Comparison of ENCODE assay signal across 20 mouse cellular contexts in genomic region chr3:145624786-145625185, GRCm38 (mm10). TPM values are rescaled to one million over a fixed set of nuclear protein-coding genes. Genes with fewer than 3 reads are reported as not detected.
DNase-seq lines count a peak whose midpoint lies in the region; ATAC-seq and TF ChIP-seq lines count a peak whose summit lies in the region.
"Had no signal": no experiment of that assay in that cellular context is flagged by ENCODE, and none has a peak within 500 bp of the region (broad histone marks: within the 10 kb centered on the region; RNA-seq: fewer than 3 reads in every experiment).

No protein-coding gene starts in this region.

- H3K79me2 ChIP-seq in liver, adult 2 months (ENCODE audit: control insufficient read depth, insufficient read depth, low read length): no peaks in the 10 kb centered on the region

- no peaks in the 10 kb centered on the region for H3K9me3 ChIP-seq in heart, embryonic 12.5 days (replicated peaks)
- H3K9me3 ChIP-seq: embryonic facial prominence, embryonic 12.5 days; heart, embryonic 13.5 days; hindbrain, embryonic 15.5 days; kidney, embryonic 15.5 days had no signal

- TF ChIP-seq CTCF in liver, adult 2 months (IDR thresholded peaks at IDR 0.05; ENCODE audit: low read depth, low read length): no peak

- intact Hi-C loops in heart, postnatal 10 days (cut with DNase I): no loop called here
- intact Hi-C loops in left cerebral cortex, postnatal 10 days (cut with DNase I): no loop called here

- H3K27me3 ChIP-seq in heart, embryonic 12.5 days (replicated peaks): no peaks in the 10 kb centered on the region
- no peaks in the 10 kb centered on the region for H3K27me3 ChIP-seq in liver, adult 2 months (ENCODE audit: control insufficient read depth, insufficient read depth, low read length)
- H3K27me3 ChIP-seq: embryonic facial prominence, embryonic 12.5 days; heart, embryonic 13.5 days; hindbrain, embryonic 15.5 days; kidney, embryonic 15.5 days had no signal

- WGBS in heart, embryonic 12.5 days: 83% methylated on average over 4 of the region's 4 CpGs
- 32% methylated on average over 4 of the region's 4 CpGs for WGBS in liver, adult 2 months

- peak; percentile 49 for DNase-seq in adrenal gland, adult 2 months
- no peak for DNase-seq in adrenal gland, adult 18-20 months (ENCODE audit: low spot score in 2 of 2)
- DNase-seq in heart, adult 18-20 months: peak; percentile 68 to 78
- DNase-seq in liver, adult 2 months (ENCODE audit: extremely low read depth, low read depth, low spot score): peak; percentile 98
- DNase-seq in liver: no peak
- peak; percentile 62 to 71 for DNase-seq in heart, postnatal 10 days
- no peak for DNase-seq in left cerebral cortex, postnatal 10 days (ENCODE audit: extremely low spot score in 1 of 2, low spot score in 2 of 2)
- DNase-seq: cerebellum, adult 11-12 months; cerebellum, adult 9-10 months; cerebellum, postnatal 25 days; gastrocnemius, postnatal 36 days; kidney, adult 2 months had no signal

- H3K4me2 ChIP-seq in heart, embryonic 12.5 days: no peak overlapping the region
- H3K4me2 ChIP-seq: embryonic facial prominence, embryonic 12.5 days; heart, embryonic 13.5 days; hindbrain, embryonic 15.5 days; kidney, embryonic 15.5 days had no signal

- no peak overlapping the region for H3K9ac ChIP-seq in heart, embryonic 12.5 days
- H3K9ac ChIP-seq in liver, adult 2 months (ENCODE audit: low read depth, low read length): no peak overlapping the region
- H3K9ac ChIP-seq: embryonic facial prominence, embryonic 12.5 days; heart, embryonic 13.5 days; hindbrain, embryonic 15.5 days; kidney, embryonic 15.5 days had no signal

- TF ChIP-seq POLR2A in liver, adult 2 months (IDR thresholded peaks at IDR 0.05; ENCODE audit: extremely low read depth, insufficient read depth, low read length): no peak

- H3K36me3 ChIP-seq in heart, embryonic 12.5 days: no peaks in the 10 kb centered on the region
- H3K36me3 ChIP-seq in liver, adult 2 months (ENCODE audit: control insufficient read depth, insufficient read depth, low read length): no peaks in the 10 kb centered on the region
- H3K36me3 ChIP-seq: embryonic facial prominence, embryonic 12.5 days; heart, embryonic 13.5 days; hindbrain, embryonic 15.5 days; kidney, embryonic 15.5 days had no signal

- no peak for ATAC-seq in heart, embryonic 12.5 days (ENCODE audit: insufficient number of reproducible peaks, low FRiP score)
- ATAC-seq: forebrain, embryonic 14.5 days; intestine, embryonic 16.5 days had no signal

- no peak overlapping the region for H3K4me3 ChIP-seq in heart, embryonic 12.5 days
- H3K4me3 ChIP-seq in liver, adult 2 months (ENCODE audit: insufficient read depth, low read depth, low read length): no peak overlapping the region
- H3K4me3 ChIP-seq: embryonic facial prominence, embryonic 12.5 days; heart, embryonic 13.5 days; hindbrain, embryonic 15.5 days; kidney, embryonic 15.5 days had no signal

- no peak overlapping the region for H3K27ac ChIP-seq in heart, embryonic 12.5 days (ENCODE audit: poor library complexity, severe bottlenecking)
- H3K27ac ChIP-seq in liver, adult 2 months (replicated peaks; ENCODE audit: insufficient read depth, low read depth, low read length): no peak overlapping the region
- H3K27ac ChIP-seq: embryonic facial prominence, embryonic 12.5 days; heart, embryonic 13.5 days; hindbrain, embryonic 15.5 days; kidney, embryonic 15.5 days had no signal

- peaks cover 28% of the 10 kb centered on the region for H3K4me1 ChIP-seq in heart, embryonic 12.5 days (replicated peaks)
- H3K4me1 ChIP-seq in liver, adult 2 months (ENCODE audit: control insufficient read depth, insufficient read depth, low read length): peaks cover 8% of the 10 kb centered on the region

RNA-seq across cellular contexts. Expression of gene Ccn1, which starts 25.0 kb away (rescaled TPM):
- 10 to 100 TPM; 13.5 to 24.3 TPM for total RNA-seq in adrenal gland, adult 2 months (2021)
- polyA plus RNA-seq in adrenal gland, adult 2 months (2012; rRNA removed): 12.4 and 14.7 TPM in 2 replicates
- 10 to 100 TPM; 12.8 to 37.4 TPM for total RNA-seq in adrenal gland, adult 18-20 months (2021)
- 10 to 100 TPM; 77.5 to 83.7 TPM for total RNA-seq in heart, adult 18-20 months (2021)
- polyA plus RNA-seq in heart, embryonic 12.5 days (2016; fragmentation: Nextera tagmentation; extraction: Ambion mirVana): 93.5 and 100 TPM in 2 replicates
- total RNA-seq in liver, adult 2 months (2014; rRNA removed): 4.5 and 4.6 TPM in 2 replicates
- polyA plus RNA-seq in liver, adult 2 months (2012; rRNA removed): 6.0 and 7.6 TPM in 2 replicates
- total RNA-seq in heart, postnatal 10 days (2021): 10 to 100 TPM; 39.4 to 45.3 TPM
- 1 to 10 TPM; 4.6 to 8.1 TPM for total RNA-seq in left cerebral cortex, postnatal 10 days (2021)
- total RNA-seq: MEL had no signal

RNA-seq across cellular contexts. Expression of gene Znhit6, which starts 48.8 kb away (rescaled TPM):
- total RNA-seq in adrenal gland, adult 2 months (2021): 10 to 100 TPM; 15.0 to 16.0 TPM
- polyA plus RNA-seq in adrenal gland, adult 2 months (2012; rRNA removed): 0.39 and 0.58 TPM in 2 replicates
- 10 to 100 TPM; 13.0 to 17.6 TPM for total RNA-seq in adrenal gland, adult 18-20 months (2021)
- total RNA-seq in heart, adult 18-20 months (2021): 10 to 100 TPM; 12.8 to 16.0 TPM
- 26.8 and 30.5 TPM in 2 replicates for polyA plus RNA-seq in heart, embryonic 12.5 days (2016; fragmentation: Nextera tagmentation; extraction: Ambion mirVana)
- 3.9 and 4.9 TPM in 2 replicates for total RNA-seq in liver, adult 2 months (2014; rRNA removed)
- polyA plus RNA-seq in liver, adult 2 months (2012; rRNA removed): 1.6 and 1.8 TPM in 2 replicates
- 10 to 100 TPM; 14.9 to 15.4 TPM for total RNA-seq in heart, postnatal 10 days (2021)
- 10 to 100 TPM; 18.5 to 20.9 TPM for total RNA-seq in left cerebral cortex, postnatal 10 days (2021)

Comparison
In these comparisons a context has a peak if more than half of its experiments do, and no peak if none do; other contexts are left out.
1. DNase-seq: peak in adrenal gland, adult 2 months (single experiment), heart, adult 18-20 months (2 of 2), liver, adult 2 months (single experiment) and heart, postnatal 10 days (2 of 2); none in adrenal gland, adult 18-20 months (0 of 2), liver (single experiment) and left cerebral cortex, postnatal 10 days (0 of 2).